Mouse (Mus musculus): ENCODE data around the gene Appbp2.
"Not testable (repeated sequence)": the region's sequence is repeated elsewhere in the genome, so short reads cannot be mapped to it uniquely, and the experiment has no call there.

The Appbp2 gene

GRCm38 (mm10) chr11:85222561-85222960, 12.4 kb downstream of the Appbp2 start:
- DNase-seq, result no peak

DNA sequence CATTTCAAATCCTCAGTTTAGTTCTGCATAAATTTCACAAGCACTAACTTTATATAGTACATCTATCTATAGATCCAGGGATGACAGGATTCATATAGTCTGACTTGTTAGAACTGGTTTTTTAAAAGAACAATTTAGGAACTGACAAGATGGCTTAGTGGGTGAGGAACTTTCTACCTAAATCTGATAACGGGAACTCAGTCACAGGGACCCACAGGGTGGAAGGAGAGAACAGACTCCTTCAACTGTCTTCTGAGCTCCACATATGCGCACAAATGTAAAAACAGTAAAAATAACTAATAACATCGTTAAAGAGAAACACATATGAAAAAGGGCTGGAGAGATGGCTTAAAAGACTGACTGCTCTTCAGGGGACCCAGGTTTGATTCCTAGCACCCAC, 15.9 kb downstream of the Appbp2 start:
- no peak for DNase-seq

GRCm38 (mm10) chr11:85214679-85215078, 20.3 kb downstream of the Appbp2 start:
- DNase-seq, result no peak

- DNase-seq, result no peak
Measured at GRCm38 (mm10) chr11:85213215-85213614, 21.7 kb downstream of the Appbp2 start.

- DNase-seq, result no peak
Measured at GRCm38 (mm10) chr11:85211151-85211550, 23.8 kb downstream of the Appbp2 start.

DNA sequence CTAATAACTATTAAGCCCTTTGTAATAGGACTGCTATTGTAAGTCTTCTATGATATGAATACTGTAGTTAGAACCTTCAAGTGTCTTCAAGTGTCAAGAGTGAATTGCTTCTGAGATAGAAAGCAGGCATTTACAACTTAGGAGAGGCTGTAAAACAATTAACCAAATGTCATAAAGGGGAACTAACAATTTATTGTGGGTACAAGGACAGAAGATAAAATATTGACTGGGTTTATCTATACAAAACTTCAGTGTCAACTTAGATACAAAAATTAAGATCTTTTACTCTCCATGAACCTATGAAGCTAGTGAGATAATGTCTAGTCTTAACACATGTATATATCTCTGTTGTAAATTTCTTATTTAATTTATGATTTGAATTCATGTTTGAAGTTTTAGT, 28.7 kb downstream of the Appbp2 start:
- DNase-seq, result no peak

DNA sequence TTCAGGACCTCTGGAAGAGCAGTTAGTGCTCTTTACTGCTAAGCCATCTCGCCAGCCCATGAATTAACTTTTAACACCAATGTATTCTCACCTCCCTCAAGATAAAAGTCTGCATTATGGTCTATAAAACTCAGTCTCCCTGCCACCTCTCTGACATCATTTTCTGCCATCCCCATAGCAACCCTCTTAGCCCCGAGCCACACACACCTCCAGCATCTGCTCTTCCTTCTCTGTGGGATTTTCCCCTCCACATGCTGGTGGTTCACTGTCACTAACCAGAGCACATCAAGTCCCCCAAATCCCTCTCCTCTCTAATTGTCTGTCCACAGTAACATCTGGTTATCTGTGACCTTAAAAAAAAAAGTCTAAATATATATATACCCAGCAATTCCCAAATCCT, 36.0 kb downstream of the Appbp2 start:
- no peak for DNase-seq

DNA sequence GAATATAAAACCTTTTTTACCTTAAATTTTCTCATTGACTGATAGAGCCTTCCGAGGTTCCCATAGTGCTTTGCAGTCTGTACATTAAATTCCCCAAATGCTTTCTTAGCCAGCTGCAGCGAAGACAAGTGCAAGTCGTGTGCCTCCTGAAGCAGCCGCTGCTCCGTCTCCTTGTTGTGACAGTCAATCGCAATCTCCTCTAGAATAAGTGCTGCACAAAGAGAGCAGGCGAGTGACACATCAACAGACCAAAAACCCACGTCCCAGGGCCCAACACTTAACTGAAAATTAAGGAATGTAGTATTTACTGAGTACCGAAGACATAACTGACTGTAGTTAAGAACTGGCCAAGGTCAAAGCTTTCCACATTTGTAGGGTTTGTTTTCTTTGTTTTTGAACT, 38.9 kb downstream of the Appbp2 start:
- DNase-seq, result no peak

- DNase-seq, result no peak
Measured at GRCm38 (mm10) chr11:85194206-85194605, 40.7 kb downstream of the Appbp2 start.

DNA sequence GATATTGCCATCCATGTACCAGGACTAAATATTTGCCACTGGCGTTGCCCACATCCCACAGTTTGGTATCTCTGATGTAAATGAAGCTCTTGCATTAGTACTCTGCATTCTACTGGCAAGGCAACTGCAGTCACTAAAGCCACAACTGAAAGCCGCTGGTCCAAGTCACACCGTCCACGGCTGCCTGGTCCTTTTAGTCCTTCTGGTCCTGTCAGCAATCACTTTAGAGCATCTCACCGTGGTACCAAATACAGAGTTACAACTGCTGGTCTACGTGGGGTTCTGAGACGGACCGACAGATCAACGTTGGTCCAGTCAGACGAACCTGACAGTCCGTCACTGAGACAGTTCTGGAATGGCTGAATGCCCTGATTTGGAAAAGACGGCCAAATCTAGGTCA, 44.2 kb downstream of the Appbp2 start:
- no peak for DNase-seq

- no peak for DNase-seq
Measured at GRCm38 (mm10) chr11:85189110-85189509, 45.8 kb downstream of the Appbp2 start.

- DNase-seq, result no peak
Measured at GRCm38 (mm10) chr11:85184839-85185238, 50.1 kb downstream of the Appbp2 start.

GRCm38 (mm10) chr11:85184082-85184481, 50.8 kb downstream of the Appbp2 start:
- DNase-seq, result peak; percentile 78

- no peak for DNase-seq
Measured at GRCm38 (mm10) chr11:85183284-85183779, 51.6 kb downstream of the Appbp2 start.

GRCm38 (mm10) chr11:85182617-85183283, 52.2 kb downstream of the Appbp2 start:
- DNase-seq, result peak; percentile 75

DNA sequence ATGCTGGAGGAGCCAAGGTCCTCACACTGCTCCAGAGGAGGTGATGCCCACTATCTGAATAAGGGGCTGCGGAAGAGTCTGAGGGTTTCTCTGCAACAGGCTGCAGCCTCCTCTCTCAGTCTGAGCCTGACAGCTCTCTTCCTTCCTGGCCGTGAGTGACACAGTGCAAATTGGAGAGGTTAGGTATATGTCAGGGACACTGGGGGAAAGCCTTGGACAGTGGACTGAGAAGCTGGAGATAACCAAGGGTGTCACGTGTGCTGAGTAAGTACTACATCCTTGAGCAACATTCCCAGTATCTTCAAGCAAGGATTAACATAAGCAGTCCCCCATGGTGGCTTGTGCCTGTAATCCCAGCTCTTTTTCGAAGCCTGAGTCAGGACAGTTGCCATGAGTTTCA, 56.5 kb downstream of the Appbp2 start:
- no peak for DNase-seq

DNA sequence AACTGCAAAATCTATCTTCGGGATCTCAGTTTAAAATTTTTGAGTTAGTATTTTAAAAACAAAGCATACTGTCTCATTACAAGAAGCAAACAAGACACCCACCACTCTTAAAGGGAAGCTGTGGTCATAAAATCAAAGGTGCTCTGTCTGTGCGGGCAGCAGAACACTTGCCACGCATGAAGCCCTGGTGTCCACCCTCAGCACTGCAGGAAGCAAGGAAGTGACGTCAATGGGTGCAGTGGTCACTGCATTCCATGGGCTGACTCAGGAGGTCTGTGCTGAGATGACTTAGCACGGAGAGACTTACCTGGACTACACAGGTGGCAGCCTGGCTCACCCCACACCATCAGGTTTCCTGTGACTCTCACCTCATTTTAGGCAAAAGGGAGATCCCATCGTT, 57.2 kb downstream of the Appbp2 start:
- DNase-seq, result no peak

DNA sequence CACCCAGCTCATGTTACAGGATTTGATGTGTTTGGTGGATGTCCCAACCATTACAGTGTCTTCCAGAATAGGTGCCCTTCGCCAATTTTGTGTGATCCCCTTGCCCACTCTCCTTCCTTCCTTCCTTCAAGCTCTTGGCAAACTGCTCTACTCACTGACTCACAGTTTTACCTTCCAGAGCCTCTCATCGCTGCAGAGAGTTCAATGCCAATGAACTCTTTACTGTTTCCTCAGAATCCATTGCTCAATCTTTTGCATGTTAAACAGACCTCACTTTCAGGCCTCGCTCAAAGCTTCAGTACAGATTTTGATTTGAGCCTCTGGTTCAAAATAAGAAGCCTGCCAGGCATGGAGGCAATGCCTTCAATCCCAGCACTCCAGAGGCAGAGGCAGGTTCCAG, 59.0 kb downstream of the Appbp2 start:
- DNase-seq, result no peak

DNA sequence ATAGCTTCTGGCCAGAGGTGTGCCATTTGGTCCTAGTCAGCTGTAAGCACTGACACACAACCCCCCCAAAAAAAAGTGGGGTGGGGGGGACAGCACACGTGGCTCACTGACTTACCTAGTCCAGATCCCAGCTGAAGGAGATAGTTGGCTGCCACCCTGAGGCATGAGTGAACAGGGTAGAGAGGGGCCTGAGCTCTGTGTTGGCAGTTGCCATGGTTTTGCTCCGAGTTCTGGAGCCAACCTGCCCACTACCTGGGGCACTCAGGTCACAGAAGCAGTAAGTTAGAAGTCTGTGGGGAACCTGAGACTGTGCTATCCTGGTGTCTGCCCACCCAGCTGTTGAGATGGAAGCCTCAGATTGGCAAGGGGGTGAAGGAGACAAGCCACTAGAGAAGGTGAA, 64.1 kb downstream of the Appbp2 start:
- no peak for DNase-seq

DNA sequence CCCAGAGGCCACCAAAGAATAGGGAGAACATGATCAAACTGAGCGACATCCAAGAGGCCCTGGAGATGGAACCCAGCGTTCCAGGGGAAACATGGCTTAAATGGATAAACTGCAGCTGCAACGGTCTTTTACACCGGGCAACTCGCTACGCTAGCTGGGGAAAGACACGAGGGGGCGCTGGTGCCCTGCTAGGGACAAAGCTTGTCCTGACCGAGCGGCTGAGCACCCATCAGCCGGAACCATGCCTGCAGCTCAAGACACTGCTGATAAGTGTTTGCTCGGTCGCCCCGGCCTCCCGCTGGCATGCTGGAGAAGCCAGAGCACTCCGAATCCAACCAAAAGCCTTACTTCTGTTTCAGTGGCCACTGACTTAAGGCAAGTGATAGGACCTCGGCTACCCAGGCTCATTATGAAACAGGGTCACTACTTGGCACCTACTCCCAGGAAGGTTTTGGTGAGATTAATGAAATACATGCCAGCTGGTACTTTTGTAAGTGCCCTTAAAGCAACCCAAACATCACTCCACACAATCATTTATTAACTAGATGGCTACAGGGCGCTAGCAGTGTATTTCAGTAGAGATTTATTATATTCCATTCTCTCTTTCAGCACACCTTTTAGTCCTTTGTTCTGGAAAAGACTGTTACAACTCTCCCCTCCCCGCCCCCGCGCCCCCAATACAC, 64.7 kb downstream of the Appbp2 start, which contains the start of gene 1700125H20Rik:
1700125H20Rik (plus strand) TSS at position 347 of the 683 bp plus-strand sequence.
- DNase-seq, result peak; percentile 88 to 89

DNA sequence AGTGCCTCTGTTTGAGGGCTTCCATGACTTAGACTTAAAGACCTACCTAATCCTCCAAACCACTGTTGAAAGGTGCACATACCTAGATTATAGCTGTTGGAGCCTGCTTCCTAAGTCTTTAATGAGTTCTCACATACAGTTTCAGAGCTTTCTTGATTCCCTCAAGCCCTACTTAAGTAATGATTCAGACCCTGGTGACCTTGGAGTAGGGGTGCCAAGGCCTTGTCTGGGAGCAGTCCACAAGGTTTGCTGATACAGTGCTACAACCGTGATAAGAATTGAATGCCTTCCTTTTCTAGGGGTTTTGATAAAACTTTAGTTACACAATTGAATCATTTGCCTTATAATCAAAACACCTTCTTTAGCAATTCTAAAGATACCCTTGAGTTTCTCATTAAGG, 67.4 kb downstream of the Appbp2 start:
- DNase-seq, result no peak

DNA sequence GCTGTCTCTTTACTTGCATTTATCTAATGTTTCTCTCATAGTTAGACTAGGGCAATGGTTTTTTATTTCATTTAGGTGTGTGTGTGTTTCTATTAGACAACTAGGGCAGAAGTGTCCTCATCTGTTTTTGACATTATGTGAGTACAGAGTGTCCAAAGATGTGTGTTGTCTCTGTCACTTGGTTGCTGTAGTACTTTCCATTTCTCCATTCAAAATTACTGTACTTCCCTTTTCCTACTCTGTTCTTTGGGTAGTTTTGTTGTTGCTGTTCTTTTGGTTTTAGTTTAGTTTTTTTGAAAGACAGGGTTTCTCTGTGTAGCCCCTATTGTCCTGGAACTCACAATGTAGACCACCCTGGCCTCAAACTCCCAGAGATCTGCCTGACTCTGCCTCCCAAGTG, 70.6 kb downstream of the Appbp2 start:
- DNase-seq, result no peak

- not testable (repeated sequence) for DNase-seq
Measured at GRCm38 (mm10) chr11:85163014-85163413, 71.9 kb downstream of the Appbp2 start.

- DNase-seq, result no peak
Measured at GRCm38 (mm10) chr11:85157301-85157700, 77.6 kb downstream of the Appbp2 start.
